Mouse (Mus musculus) embryonic facial prominence, embryonic 11.5 days (tissue): ENCODE data around the gene Clba1. TPM values are rescaled to one million over a fixed set of nuclear protein-coding genes. Genes with fewer than 3 reads are reported as not detected.
A peak's percentile ranks its signal among the peaks of the same experiment; 100 is the strongest.
"Not testable (repeated sequence)": the region's sequence is repeated elsewhere in the genome, so short reads cannot be mapped to it uniquely, and the experiment has no call there.

ENCODE experiments used
- ATAC-seq: fragments of 200-750 bp; cut with Nextera tagmentation; replicated peaks from 2 replicates; pipeline ENCODE4 v1.8.0; 2017; ENCODE audit warnings: low read depth; ENCODE audit not compliant: insufficient number of reproducible peaks, low FRiP score, low TSS enrichment
- DNase-seq: peaks from one replicate; pipeline ENCODE4 v3.0.0-alpha.2; 2015; ENCODE audit warnings: low spot score
- H3K27ac ChIP-seq: fragments of 300-500 bp; sonication (generic); replicated peaks from 2 replicates; pipeline ENCODE4 v1.5.1; 2014; ENCODE audit warnings: mild to moderate bottlenecking, low read depth, low read length, control low read depth
- H3K27me3 ChIP-seq: fragments of 300-500 bp; sonication (generic); 2 replicates; pipeline ENCODE4 v1.6.1; 2014; ENCODE audit warnings: mild to moderate bottlenecking, low read length, moderate library complexity, mixed read lengths; ENCODE audit not compliant: control insufficient read depth, insufficient read depth
- H3K36me3 ChIP-seq: fragments of 300-500 bp; sonication (generic); replicated peaks from 2 replicates; pipeline ENCODE4 v1.6.1; 2014; ENCODE audit warnings: low read depth, mild to moderate bottlenecking, low read length, moderate library complexity, mixed read lengths; ENCODE audit not compliant: control insufficient read depth, insufficient read depth
- H3K4me1 ChIP-seq: fragments of 300-500 bp; sonication (generic); 2 replicates; pipeline ENCODE4 v1.6.1; 2014; ENCODE audit warnings: low read length, mixed read lengths; ENCODE audit not compliant: control insufficient read depth, insufficient read depth
- H3K4me2 ChIP-seq: fragments of 300-500 bp; sonication (generic); 2 replicates; pipeline ENCODE4 v1.6.1; 2014; ENCODE audit warnings: low read depth, mild to moderate bottlenecking, control low read depth, low read length, moderate library complexity
- H3K4me3 ChIP-seq: fragments of 300-500 bp; sonication (generic); 2 replicates; pipeline ENCODE4 v1.5.1; 2014; ENCODE audit warnings: low read depth, low read length, control low read depth
- H3K9ac ChIP-seq: fragments of 300-500 bp; sonication (generic); replicated peaks from 2 replicates; pipeline ENCODE4 v1.6.1; 2014; ENCODE audit warnings: mild to moderate bottlenecking, control low read depth, low read length
- H3K9me3 ChIP-seq: fragments of 300-500 bp; sonication (generic); replicated peaks from 2 replicates; pipeline ENCODE4 v1.6.1; 2016; ENCODE audit warnings: mild to moderate bottlenecking, low read length, inconsistent platforms, mixed read lengths; ENCODE audit not compliant: control insufficient read depth
- WGBS: fragments of 180-500 bp; shearing (Covaris S2); extraction: QIAGEN DNeasy Blood & Tissue Kit; methylation state at CpG from one replicate; pipeline ENCODE4 v1.1.7; 2014; 5-methylcytosine and 5-hydroxymethylcytosine counted together
- polyA plus RNA-seq: library from polyadenylated mRNA; unstranded; fragments of >200 nt; fragmentation: Nextera tagmentation; extraction: Ambion mirVana; gene quantifications from 2 replicates; pipeline ENCODE4 v1.2.1, GENCODE M21; 2014

Gene Clba1
- polyA plus RNA-seq, 1 experiment from 2014 or later, result 9.5 TPM

GRCm38 (mm10) chr12:112835046-112835445 lies 26.3 kb downstream of the Clba1 start:
- no peak for DNase-seq
- no peak overlapping the region for H3K4me2 ChIP-seq
- WGBS, result 82% methylated on average over 2 of the region's 2 CpGs

GRCm38 (mm10) chr12:112840209-112841086 lies 31.7 kb downstream of the Clba1 start:
- H3K4me1 ChIP-seq, result no peaks in the 10 kb centered on the region
- H3K4me2 ChIP-seq, result no peak overlapping the region
- H3K36me3 ChIP-seq, result no peaks in the 10 kb centered on the region
- ATAC-seq, result no peak
- 78% methylated on average over 25 of the region's 25 CpGs for WGBS
- no peak overlapping the region for H3K4me3 ChIP-seq
- no peak overlapping the region for H3K9ac ChIP-seq
- no peak overlapping the region for H3K27ac ChIP-seq
- H3K27me3 ChIP-seq, result no peaks in the 10 kb centered on the region
- DNase-seq, result no peak
- no peaks in the 10 kb centered on the region for H3K9me3 ChIP-seq

More at GRCm38 (mm10) chr12:112835046-112835445, 26.3 kb downstream of the Clba1 start:
- peaks cover 3% of the 10 kb centered on the region; the same call in 1 of the 2 replicates for H3K4me1 ChIP-seq
- no peak for ATAC-seq
- H3K9ac ChIP-seq, result no peak overlapping the region
- no peaks in the 10 kb centered on the region for H3K9me3 ChIP-seq
- no peaks in the 10 kb centered on the region for H3K36me3 ChIP-seq
- H3K4me3 ChIP-seq, result no peak overlapping the region
- no peak overlapping the region for H3K27ac ChIP-seq
- no peaks in the 10 kb centered on the region for H3K27me3 ChIP-seq

GRCm38 (mm10) chr12:112841338-112841892 lies 32.7 kb downstream of the Clba1 start:
- 69% methylated on average over 4 of the region's 4 CpGs for WGBS
- DNase-seq, result not testable (repeated sequence)

GRCm38 (mm10) chr12:112842128-112842527 lies 33.4 kb downstream of the Clba1 start:
- ATAC-seq, result not testable (repeated sequence)
- WGBS, result 88% methylated on average over 2 of the region's 2 CpGs

More at GRCm38 (mm10) chr12:112841338-112841892, 32.7 kb downstream of the Clba1 start:
- not testable (repeated sequence) for H3K27me3 ChIP-seq, H3K36me3 ChIP-seq, H3K4me1 ChIP-seq, H3K4me2 ChIP-seq, H3K9ac ChIP-seq, H3K27ac ChIP-seq, H3K4me3 ChIP-seq, H3K9me3 ChIP-seq, ATAC-seq

GRCm38 (mm10) chr12:112843803-112844202 lies 35.1 kb downstream of the Clba1 start:
- no peak overlapping the region for H3K27ac ChIP-seq
- no peaks in the 10 kb centered on the region for H3K27me3 ChIP-seq
- no peak overlapping the region for H3K4me3 ChIP-seq
- H3K4me2 ChIP-seq, result no peak overlapping the region
- DNase-seq (peak; percentile 87), ATAC-seq (no peak)
- H3K9ac ChIP-seq, result no peak overlapping the region
- no peaks in the 10 kb centered on the region for H3K9me3 ChIP-seq
- WGBS, result 27% methylated on average over 3 of the region's 3 CpGs
- no peaks in the 10 kb centered on the region for H3K4me1 ChIP-seq
- H3K36me3 ChIP-seq, result no peaks in the 10 kb centered on the region

More at GRCm38 (mm10) chr12:112842128-112842527, 33.4 kb downstream of the Clba1 start:
- H3K9ac ChIP-seq, H3K36me3 ChIP-seq, H3K27ac ChIP-seq, H3K9me3 ChIP-seq, H3K4me2 ChIP-seq, H3K27me3 ChIP-seq, H3K4me1 ChIP-seq, DNase-seq, H3K4me3 ChIP-seq: not testable (repeated sequence)

- 100% methylated on average over 2 of the region's 2 CpGs for WGBS
- no peak overlapping the region for H3K4me2 ChIP-seq
- H3K9ac ChIP-seq, result no peak overlapping the region
- ATAC-seq, result no peak
- DNase-seq, result no peak
- H3K4me1 ChIP-seq, result no peaks in the 10 kb centered on the region
- no peaks in the 10 kb centered on the region for H3K9me3 ChIP-seq
- no peaks in the 10 kb centered on the region for H3K36me3 ChIP-seq
- no peak overlapping the region for H3K4me3 ChIP-seq
- no peak overlapping the region for H3K27ac ChIP-seq
- no peaks in the 10 kb centered on the region for H3K27me3 ChIP-seq
Measured at GRCm38 (mm10) chr12:112847880-112848279, 39.1 kb downstream of the Clba1 start.

GRCm38 (mm10) chr12:112849235-112850022 lies 40.7 kb downstream of the Clba1 start:
- DNase-seq (no peak), ATAC-seq (no peak)
- H3K36me3 ChIP-seq, result no peaks in the 10 kb centered on the region
- H3K9ac ChIP-seq, result no peak overlapping the region
- H3K27ac ChIP-seq, result no peak overlapping the region
- no peaks in the 10 kb centered on the region for H3K4me1 ChIP-seq
- H3K4me3 ChIP-seq, result no peak overlapping the region
- H3K27me3 ChIP-seq, result no peaks in the 10 kb centered on the region
- H3K9me3 ChIP-seq, result no peaks in the 10 kb centered on the region
- 86% methylated on average over 11 of the region's 11 CpGs for WGBS
- no peak overlapping the region for H3K4me2 ChIP-seq
